ENCODE assay signal across 8 mouse cellular contexts in the genomic region with DNA sequence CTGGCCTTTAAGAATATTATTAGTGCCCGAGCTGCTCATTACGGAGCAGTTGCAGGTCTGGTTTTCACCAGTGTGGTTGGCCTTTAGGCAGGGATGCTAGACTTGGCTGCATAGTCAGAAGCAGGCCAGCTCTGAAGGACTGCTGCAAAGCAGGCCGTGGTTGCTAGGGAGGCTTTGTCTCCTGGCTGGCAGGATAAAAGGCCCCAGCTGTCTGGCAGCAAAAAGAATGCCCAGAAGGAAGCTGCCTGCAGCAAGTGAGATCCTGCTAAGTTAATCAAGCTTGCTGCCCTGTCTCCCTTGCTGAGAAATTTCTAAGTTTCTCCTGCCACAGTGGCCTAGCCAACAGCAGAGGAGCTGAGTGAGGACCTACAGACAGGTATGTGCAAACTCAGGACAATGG.
DNase-seq lines count a peak whose midpoint lies in the region; ATAC-seq and TF ChIP-seq lines count a peak whose summit lies in the region.

No protein-coding gene starts in this region.

- peak overlapping the region; percentile 57 for H3K27ac ChIP-seq in hindbrain, postnatal 0 days
- peak overlapping the region; percentile 89 for H3K27ac ChIP-seq in midbrain, embryonic 12.5 days (replicated peaks)

- H3K9ac ChIP-seq in hindbrain, postnatal 0 days (replicated peaks; ENCODE audit: low read length) = no peak overlapping the region
- H3K9ac ChIP-seq in midbrain, embryonic 12.5 days (replicated peaks) = no peak overlapping the region

- WGBS in hindbrain, postnatal 0 days = 13% methylated on average over 3 of the region's 3 CpGs
- 12% methylated on average over 3 of the region's 3 CpGs for WGBS in midbrain, embryonic 12.5 days

- intact Hi-C loops in gastrocnemius, postnatal 14 days (cut with DNase I; ENCODE audit: low total_unique reads) = no loop called here

- no peaks in the 10 kb centered on the region for H3K36me3 ChIP-seq in hindbrain, postnatal 0 days (ENCODE audit: insufficient read depth, low read length)
- H3K36me3 ChIP-seq in midbrain, embryonic 12.5 days = no peaks in the 10 kb centered on the region

- H3K4me3 ChIP-seq in hindbrain, postnatal 0 days (ENCODE audit: low read length) = no peak overlapping the region
- no peak overlapping the region for H3K4me3 ChIP-seq in midbrain, embryonic 12.5 days

- peak; percentile 73 to 86 for DNase-seq in cerebellum, postnatal 10 days
- no peak for DNase-seq in cerebellum, adult 18-20 months
- DNase-seq in hindbrain, postnatal 0 days (ENCODE audit: low spot score) = peak; percentile 87
- DNase-seq in heart, adult 18-20 months = no peak
- no peak for DNase-seq in kidney, postnatal 4 days
- DNase-seq in gastrocnemius, postnatal 14 days = no peak
- DNase-seq in kidney, adult 9 months = no peak

- H3K9me3 ChIP-seq in hindbrain, postnatal 0 days (ENCODE audit: low read length) = no peaks in the 10 kb centered on the region
- no peaks in the 10 kb centered on the region for H3K9me3 ChIP-seq in midbrain, embryonic 12.5 days

- H3K4me1 ChIP-seq in hindbrain, postnatal 0 days (ENCODE audit: insufficient read depth, low read length) = 0 out of 2 replicates have a peak, but pooled peaks cover 8% of the 10 kb centered on the region
- peaks cover 26% of the 10 kb centered on the region for H3K4me1 ChIP-seq in midbrain, embryonic 12.5 days

- H3K4me2 ChIP-seq in hindbrain, postnatal 0 days (ENCODE audit: low read depth, low read length) = no peak overlapping the region
- peak overlapping the region; percentile 17; the same call in 1 of the 2 replicates for H3K4me2 ChIP-seq in midbrain, embryonic 12.5 days (replicated peaks)

- no peak for TF ChIP-seq CTCF in hindbrain, postnatal 0 days (IDR thresholded peaks at IDR 0.05; ENCODE audit: low read depth)

- no peaks in the 10 kb centered on the region for H3K27me3 ChIP-seq in hindbrain, postnatal 0 days (ENCODE audit: insufficient read depth, low read length)
- H3K27me3 ChIP-seq in midbrain, embryonic 12.5 days = no peaks in the 10 kb centered on the region

- peak; percentile 95 for ATAC-seq in hindbrain, postnatal 0 days
- ATAC-seq in midbrain, embryonic 12.5 days (ENCODE audit: low FRiP score, low read depth) = peak; percentile 90

Comparison
In these comparisons a context has a peak if more than half of its experiments do, and no peak if none do; other contexts are left out.
1. DNase-seq: peak in cerebellum, postnatal 10 days (2 of 2) and hindbrain, postnatal 0 days (single experiment); none in cerebellum, adult 18-20 months (0 of 2), heart, adult 18-20 months (0 of 2), kidney, postnatal 4 days (0 of 2), gastrocnemius, postnatal 14 days (single experiment) and kidney, adult 9 months (single experiment).